Mouse (Mus musculus) neural tube, embryonic 10.5 days (tissue): ENCODE results near the gene Sf3b1.
"Not testable (repeated sequence)": the region's sequence is repeated elsewhere in the genome, so short reads cannot be mapped to it uniquely, and the experiment has no call there.

Source experiments
- DNase-seq: peaks from one replicate; pipeline ENCODE4 v3.0.0-alpha.2; 2017; ENCODE audit warnings: low spot score; ENCODE audit errors: extremely low spot score

Gene Sf3b1

GRCm38 (mm10) chr1:55028512-55029249, 1.4 kb upstream of the Sf3b1 start:
- DNase-seq, result no peak

GRCm38 (mm10) chr1:55027966-55028365, 685 bp upstream of the Sf3b1 start:
- no peak for DNase-seq

DNA sequence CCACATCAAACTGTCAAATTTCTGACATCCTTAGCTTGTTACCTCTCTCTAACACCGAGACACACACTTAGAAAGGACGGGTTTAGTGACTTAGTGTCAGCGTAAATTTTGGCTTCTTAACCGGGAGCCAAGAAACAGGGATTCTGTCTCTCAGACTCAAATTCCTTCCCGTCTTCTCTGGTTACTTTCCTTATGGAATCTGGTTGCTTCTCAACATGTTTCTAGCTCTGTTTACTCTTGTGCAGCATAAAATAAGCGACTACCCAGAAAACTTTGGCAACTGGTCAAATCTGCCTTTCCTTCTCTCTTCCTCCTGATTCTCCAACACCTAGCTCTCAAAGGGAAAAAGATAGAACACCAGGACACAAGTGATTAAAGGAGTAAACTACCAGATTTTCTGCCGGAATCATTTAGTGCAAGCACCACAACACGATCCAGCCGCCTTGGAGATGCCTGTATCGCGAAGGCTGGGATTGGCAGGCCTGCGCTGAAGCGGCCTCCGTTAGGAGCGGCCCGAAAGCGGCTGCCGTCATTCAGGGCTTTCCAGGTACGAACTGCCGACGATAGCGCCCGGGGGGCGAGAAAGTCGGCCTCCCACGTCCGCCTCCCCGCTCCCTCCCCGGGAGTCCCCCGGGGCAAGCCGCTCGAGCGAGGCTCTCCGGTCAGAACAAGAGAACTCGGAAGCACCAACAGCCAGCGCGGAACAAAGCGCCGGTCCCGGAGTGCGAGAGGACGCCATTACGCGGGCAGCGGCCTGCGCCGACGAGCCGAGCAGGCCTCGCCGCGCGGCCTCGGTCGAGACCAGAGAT, 633 bp downstream of the Sf3b1 start:
- DNase-seq, result no peak

GRCm38 (mm10) chr1:55025656-55026430, 1.4 kb downstream of the Sf3b1 start:
- no peak for DNase-seq

DNA sequence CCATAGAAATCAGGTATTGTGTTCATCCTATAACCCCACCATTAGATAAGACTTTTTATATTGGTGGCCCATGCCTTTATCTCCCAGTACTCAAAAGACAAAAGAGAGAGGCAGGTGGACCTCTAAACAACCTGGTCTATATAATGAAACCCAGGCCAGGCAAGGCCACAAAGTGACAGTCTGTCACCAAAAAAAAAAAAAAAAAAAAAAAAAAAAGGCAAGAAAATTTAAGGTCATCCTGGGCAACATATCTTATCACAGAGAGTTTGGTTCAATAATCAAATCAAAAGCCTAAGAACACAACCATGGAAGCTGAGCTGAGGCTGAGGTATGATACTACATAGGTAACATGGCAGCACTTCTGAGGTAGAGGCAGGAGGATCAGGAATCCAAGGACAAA, 5.4 kb downstream of the Sf3b1 start:
- no peak for DNase-seq

- no peak for DNase-seq
Measured at GRCm38 (mm10) chr1:55012513-55012912, 14.8 kb downstream of the Sf3b1 start.

- not testable (repeated sequence) for DNase-seq
Measured at GRCm38 (mm10) chr1:55008313-55008712, 19.0 kb downstream of the Sf3b1 start.

GRCm38 (mm10) chr1:54993581-54993980, 33.7 kb downstream of the Sf3b1 start:
- DNase-seq, result no peak

DNA sequence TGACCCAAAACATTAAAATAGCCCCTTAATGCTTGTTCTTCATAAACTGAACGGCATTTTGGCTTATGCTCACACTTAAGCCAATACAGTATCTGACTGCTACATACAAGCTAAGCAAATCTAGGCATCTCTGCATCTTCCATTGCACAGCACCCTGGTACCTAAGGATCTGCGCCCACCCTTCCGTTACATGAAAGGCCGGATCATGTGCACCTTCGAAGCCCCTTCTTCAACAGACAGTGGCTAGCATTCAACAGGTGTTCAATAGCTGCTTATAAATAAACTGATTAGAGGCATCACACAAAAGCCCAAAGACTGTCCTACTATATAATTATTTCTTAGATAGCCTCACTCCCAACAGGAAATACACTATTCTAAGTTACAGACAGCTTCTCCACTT, 41.0 kb downstream of the Sf3b1 start:
- DNase-seq, result no peak

DNA sequence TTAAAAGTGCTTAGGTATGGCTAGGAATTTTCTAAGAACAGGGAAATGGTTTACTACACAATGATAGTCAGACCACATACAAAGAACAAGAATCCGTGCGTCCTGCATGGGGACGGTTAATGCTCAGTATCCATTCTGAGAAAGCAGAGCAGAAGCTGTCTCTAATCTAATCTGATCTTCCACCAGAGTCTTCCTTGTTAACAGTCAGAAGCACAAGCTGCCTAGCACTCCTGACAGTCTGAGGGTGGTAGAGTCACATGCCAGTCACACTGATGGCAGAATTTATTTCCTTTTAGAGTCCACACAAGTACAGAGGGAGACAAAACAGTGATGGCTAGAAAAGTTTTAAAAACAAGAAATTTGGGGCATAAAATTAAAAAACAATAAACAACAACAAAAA, 41.5 kb downstream of the Sf3b1 start:
- no peak for DNase-seq

DNA sequence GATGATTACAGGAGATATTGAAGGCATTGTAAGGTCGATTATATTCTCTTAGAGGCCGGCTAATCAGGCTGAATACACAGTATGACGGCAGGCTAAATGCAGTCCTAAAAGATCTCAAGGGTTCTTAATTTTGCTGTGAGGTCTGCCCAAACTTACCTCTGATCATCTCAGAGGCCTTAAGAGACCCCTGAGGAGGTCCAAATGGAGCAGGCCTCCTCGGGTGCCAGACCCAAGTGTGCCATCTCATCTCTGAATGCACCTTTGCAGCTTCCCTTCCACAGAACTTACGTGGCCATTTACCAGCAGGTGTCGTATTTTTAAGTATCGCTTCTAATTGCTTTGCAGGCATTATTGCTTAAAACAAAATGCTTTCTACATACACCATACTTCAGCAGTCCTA, 43.1 kb downstream of the Sf3b1 start:
- no peak for DNase-seq

DNA sequence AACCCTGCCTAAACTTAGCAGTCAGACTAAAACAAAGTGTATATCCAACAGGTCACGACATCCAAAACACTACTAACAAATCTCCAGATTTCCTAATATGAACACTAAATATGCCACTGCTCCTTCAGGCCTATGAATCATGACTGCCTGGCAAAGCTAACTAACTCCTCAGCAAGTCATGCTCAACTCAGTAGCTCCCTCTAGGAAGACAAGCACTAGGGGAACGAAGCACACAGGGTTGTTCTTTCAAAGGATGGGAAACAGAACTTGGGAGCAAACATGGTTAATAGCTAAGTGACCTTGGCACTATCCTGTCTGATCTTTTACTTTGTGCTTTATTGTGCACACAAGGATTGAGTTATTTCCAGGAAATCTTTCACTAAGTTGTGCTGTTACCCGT, 43.9 kb downstream of the Sf3b1 start:
- no peak for DNase-seq

- no peak for DNase-seq
Measured at GRCm38 (mm10) chr1:54982636-54983035, 44.6 kb downstream of the Sf3b1 start.

DNA sequence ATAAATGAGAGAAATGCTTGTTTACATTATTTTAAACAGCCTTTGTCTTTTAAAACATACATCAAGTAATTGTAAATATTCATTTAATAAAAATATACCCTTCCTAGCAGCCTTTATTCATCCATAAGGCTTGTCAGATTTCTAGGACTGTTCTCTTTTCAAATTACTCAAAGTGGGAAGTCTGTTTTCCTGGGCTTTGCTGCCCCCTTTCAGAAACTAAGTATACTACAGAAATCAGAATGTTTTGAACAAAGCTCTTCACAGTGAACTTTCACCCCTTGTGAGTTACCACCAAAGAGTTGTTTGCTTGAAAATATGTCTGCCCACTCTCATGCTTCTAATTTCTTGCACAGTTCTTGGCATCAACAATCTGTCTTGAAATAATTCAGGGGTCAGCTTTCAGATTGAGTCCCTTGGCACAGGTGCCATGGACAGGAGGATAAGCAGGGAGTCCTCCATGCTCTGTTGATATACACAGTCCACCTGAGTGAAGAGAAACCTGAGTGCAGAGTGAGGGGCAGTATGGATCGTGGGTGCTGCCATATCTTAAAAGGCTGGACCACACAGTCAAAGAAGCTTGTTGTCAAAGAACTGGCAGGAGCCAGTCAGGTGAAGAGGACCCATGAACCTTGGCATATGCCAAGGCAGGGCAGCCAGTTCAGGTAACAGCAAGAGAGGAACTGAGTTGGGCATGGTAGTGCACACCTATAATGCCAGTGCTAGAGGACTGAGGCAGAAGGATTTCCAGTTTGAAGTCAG, 47.9 kb downstream of the Sf3b1 start:
- no peak for DNase-seq

- peak; percentile 11 for DNase-seq
Measured at GRCm38 (mm10) chr1:54971687-54972404, 55.4 kb downstream of the Sf3b1 start.

DNA sequence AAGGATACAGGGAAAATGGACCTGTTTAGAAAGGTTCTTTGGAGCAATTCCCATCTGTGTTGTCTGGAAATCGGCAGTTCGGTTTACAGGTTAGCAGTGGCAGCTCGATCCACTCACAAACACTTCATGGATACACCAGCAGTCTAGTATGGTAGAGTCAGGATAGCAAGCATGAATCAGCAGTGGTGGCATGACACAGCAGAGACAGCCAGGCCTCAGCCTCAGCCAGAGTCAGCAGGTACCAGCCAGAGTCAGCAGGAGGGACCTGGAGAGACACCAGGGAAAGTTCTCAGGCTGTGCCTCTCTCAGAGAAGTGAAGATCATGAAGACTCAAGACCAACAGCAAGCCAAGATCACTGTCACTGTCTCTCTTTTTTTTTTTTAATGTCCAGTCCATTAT, 60.4 kb downstream of the Sf3b1 start:
- DNase-seq, result no peak

DNA sequence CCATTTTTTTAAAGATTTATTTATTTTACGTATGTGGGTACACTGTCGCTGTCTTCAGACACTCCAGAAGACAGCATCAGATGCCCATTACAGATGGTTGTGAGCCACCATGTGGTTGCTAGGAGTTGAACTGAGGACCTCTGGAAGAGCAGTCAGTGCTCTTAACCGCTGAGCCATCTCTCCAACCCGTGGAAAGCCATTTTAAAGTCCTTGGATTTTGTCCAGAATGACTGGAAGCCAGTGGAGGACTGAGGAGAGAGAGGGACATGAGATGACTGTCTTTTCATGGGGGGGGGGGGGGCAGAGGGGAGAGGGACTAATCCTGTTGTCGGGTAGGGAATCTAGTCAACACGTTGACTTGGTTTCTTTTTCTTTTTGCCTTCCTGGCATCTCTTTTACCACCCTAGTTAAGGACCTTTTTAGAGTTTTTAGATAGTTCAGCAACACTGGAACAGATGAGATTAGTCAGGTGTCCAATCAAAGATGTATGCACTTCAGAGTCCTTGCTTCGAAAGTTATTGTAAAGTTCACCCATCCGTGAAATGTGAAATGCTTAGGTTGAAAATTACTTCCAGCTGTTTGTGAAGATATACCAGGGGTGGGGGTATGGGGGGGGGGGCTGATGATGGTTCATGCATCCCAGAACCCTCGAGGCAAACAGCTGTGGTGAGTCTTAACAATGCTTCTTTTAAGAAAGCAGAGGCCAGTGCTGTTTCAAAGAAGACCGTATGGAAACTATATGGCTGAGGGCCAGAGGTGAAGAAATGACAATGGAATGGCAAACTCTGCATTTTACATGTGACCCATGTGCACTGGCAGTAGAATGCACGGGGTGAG, 61.9 kb downstream of the Sf3b1 start:
- DNase-seq, result no peak

DNA sequence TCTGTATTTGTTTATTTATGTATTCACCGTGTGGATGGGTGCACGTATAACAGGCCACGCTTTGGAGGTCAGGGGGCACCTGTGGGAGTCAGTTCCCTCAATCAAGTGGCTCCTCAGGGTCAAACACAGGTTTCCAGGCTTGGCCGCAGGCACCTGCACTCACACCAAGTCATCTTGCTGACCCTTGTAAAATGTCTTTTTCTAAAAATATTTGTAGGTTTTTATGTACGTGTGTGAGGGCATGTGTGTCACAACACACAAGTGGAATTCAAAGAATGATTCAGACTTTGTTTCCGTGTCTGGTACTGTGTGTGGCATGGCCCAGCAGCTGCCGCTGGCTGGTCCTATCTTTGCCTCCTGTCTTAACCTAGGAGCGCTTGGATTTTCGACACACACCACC, 65.6 kb downstream of the Sf3b1 start:
- DNase-seq, result no peak

DNA sequence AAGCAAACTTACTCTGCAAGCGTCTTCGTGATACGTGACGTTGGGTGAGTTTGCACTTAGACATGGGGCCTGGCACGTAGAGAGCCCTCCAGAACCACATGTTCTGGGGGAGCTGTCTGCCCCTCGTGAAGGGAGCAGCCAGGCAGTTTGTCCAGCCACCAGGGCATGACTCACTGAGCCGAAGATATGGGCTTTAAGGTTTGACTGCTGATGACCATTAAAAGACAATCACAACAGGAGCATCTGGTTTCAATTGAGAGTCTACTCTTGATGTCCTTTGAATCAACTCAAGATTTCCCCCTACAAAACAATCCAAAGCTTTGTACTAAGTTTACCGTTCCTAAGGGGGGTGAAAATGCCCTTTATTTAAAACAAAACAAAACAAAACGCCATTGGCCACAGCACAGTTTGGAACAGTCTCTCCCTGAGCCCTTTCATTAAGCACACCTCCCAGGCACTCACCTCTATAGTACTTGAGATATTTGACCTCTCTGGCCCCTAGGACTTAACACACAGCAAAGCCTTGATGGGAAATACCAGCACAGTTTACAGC, 66.6 kb downstream of the Sf3b1 start:
- DNase-seq, result no peak
